Mouse (Mus musculus): ENCODE data around the gene Itgbl1. TPM values are rescaled to one million over a fixed set of nuclear protein-coding genes. Genes with fewer than 3 reads are reported as not detected.

Itgbl1 gene
- total and polyA plus RNA-seq, 2 experiments from 2014 or later: 1.2 to 2.2 TPM

GRCm38 (mm10) chr14:123967996-123968395 is 308.2 kb downstream of the Itgbl1 start:
- Histone ChIP-seq H3K9me3 (replicated peaks; ENCODE audit: control insufficient read depth, low read length) (no peaks in the 10 kb centered on the region), H3K4me2 (ENCODE audit: low read depth, low read length) (no peak overlapping the region), H3K27me3 (ENCODE audit: control insufficient read depth, insufficient read depth, low read length) (no peaks in the 10 kb centered on the region), H3K36me3 (replicated peaks; ENCODE audit: control insufficient read depth, insufficient read depth, low read length) (no peaks in the 10 kb centered on the region), H3K27ac (ENCODE audit: low read depth) (no peak overlapping the region), H3K4me1 (ENCODE audit: control insufficient read depth, insufficient read depth) (no peaks in the 10 kb centered on the region), H3K4me3 (ENCODE audit: low read depth, low read length) (no peak overlapping the region), H3K9ac (replicated peaks; ENCODE audit: low read depth, low read length) (no peak overlapping the region)
- no peak for TF ChIP-seq EP300 (IDR thresholded peaks at IDR 0.05; ENCODE audit: low read depth)
- TF ChIP-seq CTCF (IDR thresholded peaks at IDR 0.05; ENCODE audit: low read depth): no peak
- DNase-seq (ENCODE audit: low spot score) (no peak), ATAC-seq (ENCODE audit: insufficient read depth, low read depth) (no peak)
- WGBS: 82% methylated on average over 6 of the region's 6 CpGs

- ATAC-seq (ENCODE audit: insufficient read depth, low read depth): no peak
These were observed 330.9 kb downstream of the Itgbl1 start for GRCm38 (mm10) chr14:123990591-123991195.

More at GRCm38 (mm10) chr14:123990591-123991195, 330.9 kb downstream of the Itgbl1 start:
- Histone ChIP-seq H3K4me1 (ENCODE audit: control insufficient read depth, insufficient read depth) (no peaks in the 10 kb centered on the region; the same call in 1 of the 2 replicates), H3K4me2 (ENCODE audit: low read depth, low read length) (no peak overlapping the region), H3K27me3 (ENCODE audit: control insufficient read depth, insufficient read depth, low read length) (no peaks in the 10 kb centered on the region), H3K27ac (ENCODE audit: low read depth) (no peak overlapping the region), H3K9ac (replicated peaks; ENCODE audit: low read depth, low read length) (no peak overlapping the region), H3K36me3 (replicated peaks; ENCODE audit: control insufficient read depth, insufficient read depth, low read length) (no peaks in the 10 kb centered on the region), H3K4me3 (ENCODE audit: low read depth, low read length) (no peak overlapping the region), H3K9me3 (replicated peaks; ENCODE audit: control insufficient read depth, low read length) (no peaks in the 10 kb centered on the region)
- WGBS: 54% methylated on average over 2 of the region's 2 CpGs
- TF ChIP-seq EP300 (IDR thresholded peaks at IDR 0.05; ENCODE audit: low read depth) (no peak), CTCF (IDR thresholded peaks at IDR 0.05; ENCODE audit: low read depth) (no peak)
- DNase-seq (ENCODE audit: low spot score): no peak

Other genes with a start within 250 kb of the Itgbl1 start
- gene Nalcn, start 32.8 kb upstream of the Itgbl1 start, total RNA-seq (2014; rRNA removed; ENCODE audit: low replicate concordance): 0.39 and 0.46 TPM in 2 replicates
- 0.01 TPM in 2 replicates for gene Nalcn, start 32.8 kb upstream of the Itgbl1 start, polyA plus RNA-seq (2015; fragmentation: Nextera tagmentation; extraction: Ambion mirVana)